Mouse (Mus musculus): Measurements from ENCODE around the gene Pcsk5.

- TF ChIP-seq CTCF (IDR thresholded peaks at IDR 0.05; ENCODE audit: low read depth, low read length) (no peak), TAL1 (conservative IDR thresholded peaks at IDR 0.05; ENCODE audit: low read depth, low read length) (no peak), POLR2AphosphoS5 (IDR thresholded peaks at IDR 0.05; ENCODE audit: insufficient replicate concordance, low read depth, low read length) (no peak), GATA1 (IDR thresholded peaks at IDR 0.05; ENCODE audit: borderline replicate concordance, low read length) (no peak), GATA2 (IDR thresholded peaks at IDR 0.05; ENCODE audit: borderline replicate concordance, low read depth, low read length) (no peak)
These were observed 323.0 kb downstream of the Pcsk5 start for GRCm38 (mm10) chr19:17514456-17514855.

Measured in G1E (cell line).